Mouse (Mus musculus) naive thymus-derived CD4-positive, alpha-beta T cell, adult 2 months (primary cell): Measurements from ENCODE around the gene Krtap1-4.

Experiments
- DNase-seq: peaks from one replicate; pipeline ENCODE4 v3.0.0-alpha.2; 2011; ENCODE audit warnings: low read depth

Gene Krtap1-4

GRCm38 (mm10) chr11:99550765-99551164, 32.7 kb downstream of the Krtap1-4 start, which contains the start of gene Krtap3-3:
Gene Krtap3-3, minus strand, starts transcription at chr11:99550865.
- DNase-seq: no peak

GRCm38 (mm10) chr11:99547892-99548291, 35.6 kb downstream of the Krtap1-4 start:
- DNase-seq: no peak

GRCm38 (mm10) chr11:99539721-99540120, 43.7 kb downstream of the Krtap1-4 start:
- DNase-seq: no peak
